Mouse (Mus musculus) left cerebral cortex, adult 8-10 months (tissue): ENCODE data around the gene Txn2. TPM values are rescaled to one million over a fixed set of nuclear protein-coding genes. Genes with fewer than 3 reads are reported as not detected.

Source experiments
- DNase-seq, 2 experiments: peaks; one replicate each; pipeline ENCODE4 v3.0.0; 2022; ENCODE audit warnings: low spot score in 2 of 2
- total RNA-seq, 4 experiments: library from RNA; stranded (reverse); gene quantifications; 2 replicates each; pipeline ENCODE4 v1.2.4; 2022

Txn2 gene
- total RNA-seq, 4 experiments from 2014 or later, result 126 to 139 (median 131) TPM

GRCm38 (mm10) chr15:77907646-77908518 lies 20.9 kb downstream of the Txn2 start:
- no peak for DNase-seq

GRCm38 (mm10) chr15:77906545-77906944 lies 22.3 kb downstream of the Txn2 start:
- DNase-seq, result no peak

GRCm38 (mm10) chr15:77906081-77906480 lies 22.7 kb downstream of the Txn2 start:
- no peak for DNase-seq

- DNase-seq, result no peak
Observed at GRCm38 (mm10) chr15:77905275-77905970, 23.4 kb downstream of the Txn2 start.

- DNase-seq, result no peak
Observed at GRCm38 (mm10) chr15:77904363-77904892, 24.4 kb downstream of the Txn2 start.

GRCm38 (mm10) chr15:77903176-77903575 lies 25.6 kb downstream of the Txn2 start:
- DNase-seq, result no peak

- no peak for DNase-seq
Observed at GRCm38 (mm10) chr15:77894926-77895325, 33.9 kb downstream of the Txn2 start.

GRCm38 (mm10) chr15:77893292-77893691 lies 35.5 kb downstream of the Txn2 start:
- DNase-seq, result no peak

- no peak for DNase-seq
Observed at GRCm38 (mm10) chr15:77892420-77892819, 36.4 kb downstream of the Txn2 start.

GRCm38 (mm10) chr15:77891766-77892165 lies 37.0 kb downstream of the Txn2 start:
- DNase-seq, result no peak

GRCm38 (mm10) chr15:77889761-77890422 lies 38.9 kb downstream of the Txn2 start:
- DNase-seq, result no peak

- DNase-seq, result no peak
Observed at GRCm38 (mm10) chr15:77888286-77888685, 40.5 kb downstream of the Txn2 start.

GRCm38 (mm10) chr15:77887093-77887488 lies 41.7 kb downstream of the Txn2 start:
- peak in 1 of 2 experiments; percentile 29 for DNase-seq

- no peak for DNase-seq
Observed at GRCm38 (mm10) chr15:77886369-77887092, 42.3 kb downstream of the Txn2 start.

GRCm38 (mm10) chr15:77885945-77886344 lies 42.9 kb downstream of the Txn2 start:
- DNase-seq, result no peak

GRCm38 (mm10) chr15:77885159-77885558 lies 43.6 kb downstream of the Txn2 start:
- no peak for DNase-seq

- DNase-seq, result no peak
Observed at GRCm38 (mm10) chr15:77883697-77884010, 45.2 kb downstream of the Txn2 start.

- DNase-seq, result no peak
Observed at GRCm38 (mm10) chr15:77882797-77883696, 45.8 kb downstream of the Txn2 start.

GRCm38 (mm10) chr15:77882297-77882696 lies 46.5 kb downstream of the Txn2 start:
- DNase-seq, result no peak

- DNase-seq, result no peak
Observed at GRCm38 (mm10) chr15:77881698-77882097, 47.1 kb downstream of the Txn2 start.
